Mouse (Mus musculus) bone marrow macrophage, adult 2 months (primary cell): ENCODE results near the gene Dach1. TPM values are rescaled to one million over a fixed set of nuclear protein-coding genes. Genes with fewer than 3 reads are reported as not detected.

Experiments used
- H3K27ac ChIP-seq: 2 replicates; pipeline ENCODE4 v1.5.1; 2012; ENCODE audit warnings: low read depth, low read length; ENCODE audit not compliant: insufficient read depth
- H3K4me1 ChIP-seq: 2 replicates; pipeline ENCODE4 v1.6.1; 2012; ENCODE audit warnings: low read length; ENCODE audit not compliant: control insufficient read depth, insufficient read depth
- H3K4me3 ChIP-seq: 2 replicates; pipeline ENCODE4 v1.5.1; 2012; ENCODE audit warnings: mild to moderate bottlenecking, low read length, moderate library complexity; ENCODE audit not compliant: insufficient read depth
- CTCF ChIP-seq: IDR thresholded peaks from 2 replicates; pipeline ENCODE4 v1.5.1; 2012; ENCODE audit warnings: low read depth, mild to moderate bottlenecking, low read length, moderate library complexity
- POLR2A ChIP-seq: IDR thresholded peaks from 2 replicates; pipeline ENCODE4 v1.6.1; 2012; ENCODE audit warnings: mild to moderate bottlenecking, low read depth, low read length, borderline replicate concordance
- polyA plus RNA-seq: library from polyadenylated mRNA; stranded (reverse); fragments of >200 nt; gene quantifications from 2 replicates; pipeline ENCODE4 v1.2.4, GENCODE M21; 2012; ENCODE audit not compliant: missing spikeins, insufficient read depth, insufficient read length

Dach1 gene
- polyA plus RNA-seq, 1 experiment: not detected

DNA sequence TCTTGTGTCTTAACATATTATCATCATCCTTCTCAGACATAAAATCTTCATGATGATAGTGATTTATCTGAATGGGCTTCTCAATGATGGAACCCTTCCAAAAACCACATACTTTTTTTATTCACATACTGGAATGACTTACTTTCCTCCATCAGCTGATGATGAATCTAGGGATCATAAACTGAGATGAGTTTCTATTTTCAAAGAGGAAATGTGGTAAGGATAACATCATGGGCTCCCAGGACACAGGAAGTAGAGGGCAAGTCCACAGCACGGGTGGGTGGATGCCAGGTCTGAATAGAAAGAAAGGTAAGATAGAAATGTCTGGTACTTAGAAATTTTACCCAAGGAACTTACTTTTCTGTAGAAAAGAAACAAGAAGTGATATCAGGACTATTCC lies 56.5 kb downstream of the Dach1 start:
- TF ChIP-seq POLR2A: no peak
- no peak for TF ChIP-seq CTCF
- Histone ChIP-seq H3K27ac (no peak overlapping the region), H3K4me1 (no peaks in the 10 kb centered on the region), H3K4me3 (no peak overlapping the region)

DNA sequence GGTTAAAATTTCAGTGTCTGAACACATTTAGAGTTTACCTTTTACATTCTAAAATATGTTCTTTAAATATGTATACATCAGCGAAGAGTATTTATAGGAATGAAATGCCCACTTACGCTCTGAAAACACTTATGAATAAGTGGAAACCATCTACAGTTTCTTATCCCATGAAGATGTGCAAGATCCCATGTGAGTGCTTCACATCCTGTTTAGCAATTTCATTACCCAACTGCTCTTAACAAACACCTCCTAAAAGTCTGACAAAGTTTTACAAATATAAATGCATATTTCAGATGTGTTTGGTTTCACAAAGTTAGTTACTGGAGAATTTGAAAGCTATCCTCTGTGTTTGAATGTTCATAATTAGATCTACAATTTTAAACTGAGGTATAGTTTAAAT lies 59.6 kb downstream of the Dach1 start:
- Histone ChIP-seq H3K4me1 (no peaks in the 10 kb centered on the region), H3K27ac (no peak overlapping the region), H3K4me3 (no peak overlapping the region)
- TF ChIP-seq CTCF: no peak
- no peak for TF ChIP-seq POLR2A

DNA sequence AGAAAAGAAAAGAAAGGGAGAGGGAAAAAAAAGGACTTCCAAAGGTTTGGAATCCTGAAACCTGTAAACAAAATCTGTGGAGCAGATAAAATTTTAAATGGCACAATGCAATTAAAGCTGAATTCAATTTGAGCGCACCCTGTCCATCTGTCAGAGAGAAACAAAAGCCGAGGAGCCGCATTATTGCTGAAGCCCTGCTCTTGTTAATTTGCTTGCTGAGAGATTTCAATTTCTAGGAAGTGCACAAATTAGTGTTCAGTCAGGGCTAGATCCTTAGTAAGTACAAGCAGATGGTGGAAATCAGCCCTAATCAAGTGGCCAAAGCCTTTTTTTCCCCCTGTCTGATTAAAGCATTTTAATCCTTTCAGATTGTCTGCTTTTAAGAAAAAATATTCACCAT lies 60.8 kb downstream of the Dach1 start:
- Histone ChIP-seq H3K4me3 (no peak overlapping the region), H3K27ac (no peak overlapping the region), H3K4me1 (no peaks in the 10 kb centered on the region)
- TF ChIP-seq CTCF (no peak), POLR2A (no peak)

DNA sequence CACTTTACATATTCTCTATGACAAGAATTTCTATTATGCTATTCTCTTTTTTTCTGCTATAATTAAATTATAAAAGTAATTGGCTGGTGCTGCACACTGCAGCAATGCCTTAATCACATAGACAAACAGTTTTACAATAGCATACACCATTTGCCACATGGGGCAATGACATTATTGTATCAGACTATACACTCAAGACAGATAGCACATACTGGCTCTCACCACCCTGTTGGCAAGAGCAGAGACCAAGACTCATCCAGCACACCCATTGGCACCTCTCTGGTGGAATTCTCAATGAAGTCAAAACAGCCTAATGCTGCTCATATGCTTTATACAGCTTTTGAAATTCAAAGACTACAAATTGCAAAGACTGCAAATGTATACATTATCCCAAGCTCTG lies 63.4 kb downstream of the Dach1 start:
- Histone ChIP-seq H3K4me3 (no peak overlapping the region), H3K4me1 (no peaks in the 10 kb centered on the region), H3K27ac (no peak overlapping the region)
- TF ChIP-seq CTCF (no peak), POLR2A (no peak)

DNA sequence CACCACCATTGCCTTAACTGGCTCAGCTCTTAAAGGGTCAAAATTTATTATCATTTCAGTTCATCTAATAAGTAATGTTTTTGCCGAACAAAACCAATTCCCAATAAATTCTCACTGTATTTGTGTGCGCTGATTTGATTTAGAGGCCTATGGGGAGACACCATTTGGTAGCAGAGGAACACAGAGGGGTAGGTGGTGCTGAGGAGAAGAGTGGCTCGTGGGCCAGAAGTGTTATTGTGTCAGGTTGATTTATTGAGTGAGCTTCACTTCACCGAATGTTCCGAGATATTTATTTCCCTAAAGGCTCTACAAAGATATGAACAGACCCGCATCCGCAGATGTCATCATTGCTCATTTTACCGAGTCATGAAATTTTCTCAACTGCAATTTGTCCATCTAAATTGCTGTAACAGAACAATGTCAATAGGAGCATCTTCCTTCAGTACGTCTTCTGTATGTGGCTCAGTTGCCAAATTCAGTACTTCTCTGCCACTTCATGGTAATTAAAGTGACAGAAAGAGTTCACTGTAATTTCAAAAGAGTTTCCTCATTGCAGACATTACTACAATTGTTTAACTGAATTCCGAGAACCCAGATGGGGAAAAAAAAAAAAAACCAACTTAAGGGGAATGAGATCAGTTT lies 65.1 kb downstream of the Dach1 start:
- no peak overlapping the region for H3K4me3 ChIP-seq
- H3K4me1 ChIP-seq: no peaks in the 10 kb centered on the region
- TF ChIP-seq POLR2A (no peak), CTCF (no peak)
- no peak overlapping the region for H3K27ac ChIP-seq

DNA sequence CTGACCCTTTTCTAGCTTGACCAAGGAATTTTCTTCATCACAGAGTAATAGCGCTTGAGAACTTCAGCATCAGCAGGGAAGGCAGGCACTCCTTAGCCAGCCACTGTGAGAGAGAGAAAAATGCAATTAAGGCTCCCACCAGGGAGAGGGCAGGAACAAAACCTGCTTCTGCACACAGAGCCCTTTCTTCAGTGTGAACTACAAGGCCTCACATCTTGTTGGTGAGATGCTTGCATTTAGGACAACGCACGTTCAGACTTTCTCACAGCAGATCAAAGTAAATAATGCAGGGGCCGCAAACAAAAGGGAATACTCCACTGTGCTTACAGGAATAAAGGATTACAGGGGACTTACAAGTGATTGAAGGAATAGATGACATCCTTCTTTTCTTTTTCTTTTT lies 74.3 kb downstream of the Dach1 start:
- Histone ChIP-seq H3K4me1 (no peaks in the 10 kb centered on the region), H3K4me3 (no peak overlapping the region), H3K27ac (no peak overlapping the region)
- TF ChIP-seq POLR2A (no peak), CTCF (no peak)

DNA sequence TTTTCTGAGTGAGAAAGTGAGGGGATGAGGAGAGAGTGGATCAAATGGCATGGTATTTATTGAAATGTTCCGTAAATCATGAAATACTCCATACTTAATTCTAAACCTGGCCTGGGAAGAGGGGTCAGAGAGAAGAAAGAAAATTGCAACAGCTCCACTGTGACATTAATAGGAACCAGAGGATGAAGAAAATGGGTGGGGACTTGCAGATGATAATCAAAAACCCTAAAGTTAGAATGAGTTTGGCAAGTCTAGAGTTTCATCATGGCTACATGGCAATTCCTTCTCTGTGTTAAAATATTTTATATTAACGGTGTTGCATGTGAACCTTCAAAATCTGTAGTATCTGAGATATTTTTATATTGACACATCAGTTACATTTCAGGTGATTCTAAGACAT lies 80.3 kb downstream of the Dach1 start:
- H3K4me1 ChIP-seq: no peaks in the 10 kb centered on the region
- no peak overlapping the region for H3K4me3 ChIP-seq
- no peak overlapping the region for H3K27ac ChIP-seq
- no peak for TF ChIP-seq POLR2A
- TF ChIP-seq CTCF: no peak

DNA sequence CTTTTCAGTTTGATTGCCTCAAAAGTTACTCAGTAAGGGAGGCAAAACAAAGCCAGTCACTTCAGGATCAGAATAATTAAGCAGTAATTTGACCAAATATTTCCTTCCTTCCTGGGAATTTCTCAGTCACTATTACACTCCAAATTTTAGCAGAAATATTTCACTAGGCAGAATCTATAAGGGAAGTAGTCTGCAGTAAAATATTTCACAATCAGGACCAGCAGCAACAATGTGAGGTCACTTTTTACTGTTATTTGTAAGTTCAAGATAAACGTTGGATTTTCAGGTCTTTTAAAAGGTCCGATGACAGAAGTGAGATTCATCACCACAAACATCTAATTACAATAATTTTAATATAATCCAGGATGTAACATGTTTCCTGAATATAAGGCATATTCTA lies 82.2 kb downstream of the Dach1 start:
- Histone ChIP-seq H3K27ac (no peak overlapping the region), H3K4me3 (no peak overlapping the region), H3K4me1 (no peaks in the 10 kb centered on the region)
- no peak for TF ChIP-seq POLR2A
- no peak for TF ChIP-seq CTCF

DNA sequence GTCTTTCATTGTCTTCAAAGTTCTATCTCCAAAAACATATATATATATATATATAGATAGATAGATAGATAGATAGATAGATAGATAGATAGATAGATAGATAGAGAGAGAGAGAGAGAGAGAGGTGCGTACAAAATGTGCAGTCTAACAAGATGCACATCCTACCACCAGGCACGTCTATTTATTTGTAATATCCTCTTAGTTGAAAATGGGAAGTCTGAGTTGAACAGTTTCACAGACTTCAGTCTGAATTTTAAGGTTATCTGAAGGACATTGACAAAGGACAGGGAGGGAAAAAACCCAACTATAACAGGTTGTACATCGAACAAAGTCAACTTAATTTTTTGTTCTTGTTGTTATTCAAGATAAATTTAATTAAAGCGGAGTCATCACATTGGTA lies 82.8 kb downstream of the Dach1 start:
- Histone ChIP-seq H3K27ac (no peak overlapping the region), H3K4me1 (no peaks in the 10 kb centered on the region), H3K4me3 (no peak overlapping the region)
- TF ChIP-seq POLR2A (no peak), CTCF (no peak)

DNA sequence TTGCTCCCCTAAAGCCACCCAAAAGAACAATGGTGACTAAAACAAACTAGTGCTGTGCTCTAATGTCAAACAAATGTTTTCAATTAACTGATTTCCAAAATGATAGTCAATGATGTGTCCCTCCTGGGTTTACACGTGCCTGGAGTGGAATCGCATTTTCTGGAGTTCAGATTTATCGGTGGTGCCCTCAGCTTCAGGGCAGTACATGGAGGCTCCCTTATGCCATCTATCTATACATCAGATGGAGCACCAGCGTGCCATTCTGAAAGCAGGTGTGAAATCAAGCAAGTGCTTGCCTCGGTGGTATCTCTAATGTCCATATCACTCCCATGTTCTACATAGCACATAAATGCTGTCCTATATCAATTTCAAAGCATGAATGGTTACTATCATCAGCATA lies 84.4 kb downstream of the Dach1 start:
- no peak overlapping the region for H3K4me3 ChIP-seq
- H3K27ac ChIP-seq: no peak overlapping the region
- no peak for TF ChIP-seq CTCF
- no peak for TF ChIP-seq POLR2A
- no peaks in the 10 kb centered on the region for H3K4me1 ChIP-seq

DNA sequence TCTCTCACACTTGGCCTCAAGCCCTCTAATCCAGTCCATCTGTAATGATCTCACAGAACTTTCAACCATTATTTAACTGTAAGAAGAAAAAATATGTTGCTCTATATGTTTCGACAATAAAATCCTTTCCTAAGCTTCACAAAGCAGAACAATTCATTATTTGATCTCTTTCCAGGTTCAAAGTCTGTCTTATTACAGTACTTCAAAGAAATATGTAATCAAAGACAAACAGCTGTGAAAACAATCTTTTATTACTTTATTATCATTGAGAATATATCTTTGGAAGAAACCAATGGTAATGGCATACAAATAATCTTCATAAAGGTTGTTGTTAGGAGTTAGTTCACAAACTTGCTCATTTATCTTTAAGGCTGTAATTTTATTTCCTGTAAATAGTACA lies 84.8 kb downstream of the Dach1 start:
- H3K27ac ChIP-seq: no peak overlapping the region
- TF ChIP-seq CTCF (no peak), POLR2A (no peak)
- no peaks in the 10 kb centered on the region for H3K4me1 ChIP-seq
- H3K4me3 ChIP-seq: no peak overlapping the region
